Mouse (Mus musculus) lung, adult 2 months (tissue): ENCODE measurements around the gene Rph3a. TPM values are rescaled to one million over a fixed set of nuclear protein-coding genes. Genes with fewer than 3 reads are reported as not detected.
"Not testable (repeated sequence)": the region's sequence is repeated elsewhere in the genome, so short reads cannot be mapped to it uniquely, and the experiment has no call there.

Experiments
- DNase-seq: peaks from one replicate; pipeline ENCODE4 v3.0.0; 2022
- H3K4me1 ChIP-seq: fragments of 200-500 bp; 2 replicates; pipeline ENCODE4 v1.6.1; 2011; ENCODE audit warnings: low read length; ENCODE audit not compliant: control insufficient read depth, insufficient read depth
- H3K4me3 ChIP-seq: fragments of 200-500 bp; replicated peaks from 2 replicates; pipeline ENCODE3; 2011; ENCODE audit warnings: low read depth, mild to moderate bottlenecking, control low read depth, low read length; ENCODE audit errors: extremely low read depth
- CTCF ChIP-seq: fragments of 200-500 bp; IDR thresholded peaks from 2 replicates; pipeline ENCODE4 v1.5.1; 2011; ENCODE audit warnings: mild to moderate bottlenecking, low read length, control low read depth; ENCODE audit not compliant: insufficient read depth
- POLR2A ChIP-seq: fragments of 200-500 bp; IDR thresholded peaks from 2 replicates; pipeline ENCODE4 v1.6.1; 2011; ENCODE audit warnings: low read depth, mild to moderate bottlenecking, control low read depth, low read length, borderline replicate concordance; ENCODE audit errors: extremely low read depth
- WGBS: fragments of 180-500 bp; shearing (Covaris S2); methylation state at CpG from one replicate; pipeline ENCODE4 v1.1.7; 2018; 5-methylcytosine and 5-hydroxymethylcytosine counted together
- polyA plus RNA-seq: library from polyadenylated mRNA; depleted of rRNA; stranded (reverse); fragments of >200 nt; gene quantifications from 2 replicates; pipeline ENCODE4 v1.2.3, GENCODE M21; 2012; rRNA removed

Rph3a gene
- polyA plus RNA-seq, 1 experiment: not detected

DNA sequence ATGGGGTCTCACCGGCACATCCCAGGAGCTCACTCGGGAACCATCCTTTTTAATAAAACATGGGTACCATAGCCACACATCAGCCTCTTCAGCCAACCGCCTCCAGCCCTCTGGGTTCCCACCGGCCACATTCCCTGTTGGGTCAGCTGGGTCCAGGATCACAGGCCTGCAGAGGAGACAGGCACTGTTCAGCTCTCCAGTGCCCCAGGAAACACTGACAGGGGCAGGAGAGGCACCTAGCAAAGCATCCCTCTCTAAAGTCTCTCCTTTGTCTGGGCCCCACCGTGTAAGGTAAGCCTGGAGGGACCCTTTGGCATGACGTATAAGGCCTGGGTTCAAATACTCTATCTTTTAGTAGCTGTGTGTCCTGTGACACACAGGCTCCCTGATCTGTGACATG lies 111.6 kb downstream of the Rph3a start:
- H3K4me3 ChIP-seq: no peak overlapping the region
- DNase-seq: no peak
- TF ChIP-seq CTCF: no peak
- TF ChIP-seq POLR2A: no peak
- H3K4me1 ChIP-seq: no peaks in the 10 kb centered on the region
- 89% methylated on average over 6 of the region's 6 CpGs for WGBS

DNA sequence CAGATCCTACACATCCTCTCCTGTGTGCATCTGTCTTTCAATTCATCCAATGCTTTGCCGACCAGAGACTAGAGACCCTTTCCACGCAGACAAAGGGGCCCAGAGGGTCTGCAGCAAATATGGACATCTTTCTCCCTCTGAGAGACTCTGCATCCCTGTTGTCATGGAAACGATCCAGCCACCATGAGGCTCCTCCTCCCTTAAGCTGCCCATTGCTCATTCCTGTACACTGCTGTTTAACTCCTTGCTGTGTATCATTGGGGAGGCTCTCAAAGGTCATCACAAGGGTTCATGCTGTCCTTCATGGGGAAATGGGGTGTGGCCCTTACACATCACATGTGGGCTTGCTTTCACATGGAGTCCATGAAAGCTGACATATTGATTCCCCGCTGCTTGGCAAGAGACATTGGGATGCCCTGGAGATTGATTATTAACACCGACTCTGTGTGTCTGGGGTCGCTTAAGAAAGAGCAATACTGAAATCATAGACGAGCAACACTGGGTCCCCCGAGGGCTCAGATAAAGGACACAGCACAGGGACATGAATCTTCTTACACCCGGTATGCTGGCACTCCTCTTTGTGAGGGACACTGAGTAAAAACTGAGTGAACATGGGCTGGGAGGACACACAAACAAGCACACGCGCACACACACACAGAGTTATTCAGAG lies 114.5 kb downstream of the Rph3a start:
- no peaks in the 10 kb centered on the region for H3K4me1 ChIP-seq
- no peak overlapping the region for H3K4me3 ChIP-seq
- TF ChIP-seq POLR2A: no peak
- TF ChIP-seq CTCF: no peak
- WGBS: 84% methylated on average over 11 of the region's 11 CpGs
- no peak for DNase-seq

DNA sequence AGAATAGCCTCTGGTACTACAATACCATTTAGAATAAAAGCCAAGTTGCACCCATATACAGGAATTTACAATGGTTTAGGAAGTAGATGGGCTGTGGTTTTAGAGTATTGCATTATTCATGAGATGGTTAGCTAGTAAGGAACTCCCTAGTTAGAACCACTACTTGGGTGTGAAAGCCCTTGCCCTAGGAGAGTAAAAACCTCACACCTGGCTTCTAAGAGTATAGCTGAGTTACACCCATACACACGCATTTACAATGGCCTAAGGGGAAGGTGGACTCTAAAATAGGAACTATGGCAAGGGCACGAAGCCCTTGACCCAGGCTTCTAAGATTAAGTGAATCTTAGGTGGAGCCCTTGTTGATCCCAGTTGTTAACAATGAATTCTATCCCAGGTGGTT lies 115.2 kb downstream of the Rph3a start:
- DNase-seq, H3K4me3 ChIP-seq, H3K4me1 ChIP-seq: not testable (repeated sequence)
- 57% methylated on average over 2 of the region's 2 CpGs for WGBS

DNA sequence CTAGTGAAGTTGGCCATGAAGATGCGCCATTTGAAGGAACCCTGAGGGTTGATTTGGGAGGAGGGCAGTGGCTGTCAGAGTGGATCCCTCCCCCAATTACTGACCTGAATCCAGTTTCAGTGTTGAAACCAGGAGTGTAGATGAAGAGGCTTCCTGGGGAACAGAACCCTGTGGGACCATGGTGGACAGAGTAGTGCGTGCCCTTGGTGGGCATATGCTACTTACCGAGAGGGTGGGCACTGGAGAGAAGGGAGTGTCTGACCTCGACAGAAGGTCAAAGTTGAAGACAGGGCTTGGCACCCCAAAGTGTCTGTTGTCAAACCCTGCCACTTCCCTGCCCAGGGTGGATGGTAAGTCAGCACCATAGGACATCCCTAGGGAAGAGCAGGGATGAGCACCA lies 116.0 kb downstream of the Rph3a start:
- 81% methylated on average over 4 of the region's 4 CpGs for WGBS
- H3K4me1 ChIP-seq, DNase-seq, H3K4me3 ChIP-seq: not testable (repeated sequence)

DNA sequence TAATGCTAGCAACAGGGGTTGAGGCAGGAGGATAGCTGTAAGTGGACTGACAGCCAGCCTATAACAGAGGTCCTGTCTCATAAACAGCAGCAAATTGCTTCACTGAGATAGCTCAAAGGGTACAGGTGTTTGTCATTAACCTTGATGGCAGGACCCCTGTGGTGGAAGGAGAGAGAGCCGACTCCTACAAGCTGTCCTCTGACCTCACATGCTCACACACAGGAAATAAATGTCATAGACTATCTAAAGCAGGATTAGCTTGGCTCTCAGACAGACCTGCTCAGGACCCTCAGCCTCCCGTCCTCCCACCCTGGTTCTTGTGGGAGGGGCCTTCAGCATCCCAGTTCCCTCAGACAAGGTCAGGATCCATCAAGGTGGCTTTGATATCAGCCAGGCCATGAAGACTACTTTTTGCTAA lies 117.6 kb downstream of the Rph3a start:
- 54% methylated on average over 2 of the region's 2 CpGs for WGBS
- H3K4me1 ChIP-seq: no peaks in the 10 kb centered on the region
- DNase-seq: no peak
- TF ChIP-seq CTCF (no peak), POLR2A (no peak)
- H3K4me3 ChIP-seq: no peak overlapping the region

DNA sequence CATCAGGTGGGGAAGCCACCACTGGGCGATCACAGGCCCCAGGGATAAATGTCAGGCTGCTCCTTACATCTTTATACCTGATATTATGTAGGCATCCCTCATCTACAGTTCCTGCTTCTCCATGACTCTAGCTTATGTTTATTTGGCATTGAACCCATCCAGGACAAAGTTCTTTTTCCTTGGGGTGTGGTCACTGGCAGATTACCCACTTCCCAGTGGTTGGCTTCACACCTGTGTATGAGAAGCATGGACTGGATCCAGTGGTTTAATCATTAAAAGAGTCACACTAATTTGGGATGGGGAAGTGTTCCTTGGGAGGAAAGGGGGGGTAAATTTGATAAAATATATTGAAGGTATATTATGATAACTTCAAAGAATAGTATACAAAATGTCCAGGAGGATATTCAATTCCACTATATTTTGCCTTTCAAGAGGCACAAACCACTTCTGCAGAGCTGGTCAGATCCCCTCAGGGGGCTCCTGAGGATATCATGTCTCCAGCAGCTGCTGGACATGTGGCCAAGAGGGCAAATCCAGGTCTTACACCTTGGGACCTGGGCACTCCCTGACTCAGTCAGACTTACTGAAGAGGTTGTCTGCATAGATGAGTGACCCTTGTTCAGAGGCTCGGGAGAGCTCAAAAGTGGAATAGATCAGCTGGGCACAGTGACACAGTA lies 118.2 kb downstream of the Rph3a start:
- H3K4me1 ChIP-seq, H3K4me3 ChIP-seq, DNase-seq: not testable (repeated sequence)
- 70% methylated on average over 2 of the region's 2 CpGs for WGBS

DNA sequence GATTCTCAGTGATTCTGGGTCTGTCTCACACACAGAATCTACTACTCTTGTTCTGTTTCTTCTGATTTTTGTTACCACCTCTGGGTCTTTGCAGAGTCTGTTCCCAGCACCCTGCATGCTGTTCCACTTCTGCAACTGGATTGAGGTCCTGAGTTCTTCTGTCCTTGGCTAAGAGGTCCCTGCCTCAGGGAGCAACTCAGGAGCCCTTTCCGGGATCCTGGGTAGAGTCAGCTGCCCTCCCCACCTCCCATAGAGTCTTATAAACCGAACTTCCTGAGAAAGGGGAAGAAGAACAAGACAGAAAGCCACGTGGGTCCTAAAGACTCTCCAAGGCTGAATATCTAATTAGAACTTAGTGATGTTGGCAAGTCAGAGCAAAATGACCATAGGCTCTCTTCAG lies 118.9 kb downstream of the Rph3a start:
- no peak for TF ChIP-seq CTCF
- no peak for TF ChIP-seq POLR2A
- 35% methylated on average over 3 of the region's 3 CpGs for WGBS
- H3K4me1 ChIP-seq: no peaks in the 10 kb centered on the region
- no peak overlapping the region for H3K4me3 ChIP-seq
- no peak for DNase-seq

Other genes starting within 250 kb of the Rph3a start
- gene Oas3, start 232.4 kb downstream of the Rph3a start, polyA plus RNA-seq: 1.6 and 1.7 TPM in 2 replicates
- 0.06 TPM in 1 of 2 replicates, not detected in the other for gene Oas1e, start 214.6 kb downstream of the Rph3a start, polyA plus RNA-seq
- 2.7 and 4.6 TPM in 2 replicates for gene Oas1c, start 197.6 kb downstream of the Rph3a start, polyA plus RNA-seq
- not detected in 2 replicates for gene Oas1f, start 162.7 kb downstream of the Rph3a start, polyA plus RNA-seq
- not detected in 2 replicates for gene Oas1h, start 148.7 kb downstream of the Rph3a start, polyA plus RNA-seq
- gene Oas1g, start 122.5 kb downstream of the Rph3a start, polyA plus RNA-seq: 1.4 and 1.6 TPM in 2 replicates
- 6.0 and 7.2 TPM in 2 replicates for gene Oas1a, start 102.6 kb downstream of the Rph3a start, polyA plus RNA-seq
- gene Oas1d, start 95.6 kb downstream of the Rph3a start, polyA plus RNA-seq: 0.05 TPM in 1 of 2 replicates, not detected in the other
- 31.2 and 44.4 TPM in 2 replicates for gene Ptpn11, start 181.3 kb upstream of the Rph3a start, polyA plus RNA-seq
- 171 and 213 TPM in 2 replicates for gene Rpl6, start 194.4 kb upstream of the Rph3a start, polyA plus RNA-seq
- 15.4 and 16.4 TPM in 2 replicates for gene Hectd4, start 210.1 kb upstream of the Rph3a start, polyA plus RNA-seq